Mouse (Mus musculus) mouse embryonic stem cell (cell line): Measurements from ENCODE around the gene Antxr2.

ENCODE experiments used
- in situ Hi-C, 2 experiments: fragments of 300-500 bp; cut with MboI; formaldehyde crosslinking; loops; 1 replicate in 1 of 2; 3 replicates in 1 of 2; pipeline ENCODE4 v1.14.3; 2019 to 2020; ENCODE audit warnings: low sequenced_read_pairs in 2 of 2, low pct_unique_long_range_greater_than_20kb in 1 of 2, mixed read lengths in 1 of 2; ENCODE audit not compliant: unreplicated experiment in 1 of 2

Gene Antxr2

GRCm38 (mm10) chr5:97866975-97867374, 163.9 kb downstream of the Antxr2 start:
- in situ Hi-C loops, result no loop called here

- in situ Hi-C loops, result no loop called here
Measured at GRCm38 (mm10) chr5:97857101-97857500, 173.7 kb downstream of the Antxr2 start.

GRCm38 (mm10) chr5:97851981-97852748, 178.7 kb downstream of the Antxr2 start:
- in situ Hi-C loops, result no loop called here

GRCm38 (mm10) chr5:97847204-97847895, 183.5 kb downstream of the Antxr2 start:
- in situ Hi-C loops, result no loop called here

GRCm38 (mm10) chr5:97846503-97846902, 184.3 kb downstream of the Antxr2 start:
- in situ Hi-C loops, result no loop called here

GRCm38 (mm10) chr5:97842016-97842415, 188.8 kb downstream of the Antxr2 start:
- in situ Hi-C loops, result no loop called here

GRCm38 (mm10) chr5:97839924-97840279, 190.9 kb downstream of the Antxr2 start:
- in situ Hi-C loops, result no loop called here

GRCm38 (mm10) chr5:97839271-97839923, 191.4 kb downstream of the Antxr2 start:
- in situ Hi-C loops, result no loop called here

GRCm38 (mm10) chr5:97837333-97837732, 193.5 kb downstream of the Antxr2 start:
- in situ Hi-C loops, result no loop called here

GRCm38 (mm10) chr5:97835418-97835817, 195.4 kb downstream of the Antxr2 start:
- in situ Hi-C loops, result no loop called here

GRCm38 (mm10) chr5:97834770-97835169, 196.1 kb downstream of the Antxr2 start:
- in situ Hi-C loops, result no loop called here
